Mouse (Mus musculus): ENCODE data around the gene Slc35e3.

Slc35e3 gene

GRCm38 (mm10) chr10:117746297-117746883, at the start of gene Slc35e3:
Gene Slc35e3 (minus strand): TSS chr10:117746365.
- DNase-seq (ENCODE audit: low read depth) = peak; percentile 77

- no peak for DNase-seq (ENCODE audit: low read depth)
These were observed 49.0 kb upstream of the Slc35e3 start for GRCm38 (mm10) chr10:117795206-117795605.

- DNase-seq (ENCODE audit: low read depth) = no peak
These were observed 47.4 kb upstream of the Slc35e3 start for GRCm38 (mm10) chr10:117793436-117794030.

- DNase-seq (ENCODE audit: low read depth) = peak; percentile 99
These were observed 46.3 kb upstream of the Slc35e3 start, which contains the start of gene Nup107 for GRCm38 (mm10) chr10:117792141-117793091. Gene Nup107 (minus strand): TSS chr10:117792705.

- DNase-seq (ENCODE audit: low read depth) = no peak
These were observed 45.0 kb upstream of the Slc35e3 start for GRCm38 (mm10) chr10:117791171-117791470.

- DNase-seq (ENCODE audit: low read depth) = no peak
These were observed 44.4 kb upstream of the Slc35e3 start for GRCm38 (mm10) chr10:117790421-117791170.

GRCm38 (mm10) chr10:117790011-117790410, 43.8 kb upstream of the Slc35e3 start:
- DNase-seq (ENCODE audit: low read depth) = no peak

GRCm38 (mm10) chr10:117784646-117785045, 38.5 kb upstream of the Slc35e3 start:
- no peak for DNase-seq (ENCODE audit: low read depth)

GRCm38 (mm10) chr10:117783786-117784420, 37.7 kb upstream of the Slc35e3 start:
- DNase-seq (ENCODE audit: low read depth) = no peak

- DNase-seq (ENCODE audit: low read depth) = no peak
These were observed 36.5 kb upstream of the Slc35e3 start for GRCm38 (mm10) chr10:117782491-117783260.

GRCm38 (mm10) chr10:117782056-117782455, 35.9 kb upstream of the Slc35e3 start:
- no peak for DNase-seq (ENCODE audit: low read depth)

- DNase-seq (ENCODE audit: low read depth) = no peak
These were observed 35.0 kb upstream of the Slc35e3 start for GRCm38 (mm10) chr10:117781021-117781725.

- no peak for DNase-seq (ENCODE audit: low read depth)
These were observed 34.2 kb upstream of the Slc35e3 start for GRCm38 (mm10) chr10:117780306-117780911.

- no peak for DNase-seq (ENCODE audit: low read depth)
These were observed 33.6 kb upstream of the Slc35e3 start for GRCm38 (mm10) chr10:117779581-117780305.

- DNase-seq (ENCODE audit: low read depth) = no peak
These were observed 32.8 kb upstream of the Slc35e3 start for GRCm38 (mm10) chr10:117778951-117779350.

- no peak for DNase-seq (ENCODE audit: low read depth)
These were observed 32.3 kb upstream of the Slc35e3 start for GRCm38 (mm10) chr10:117778328-117778910.

GRCm38 (mm10) chr10:117777501-117778327, 31.5 kb upstream of the Slc35e3 start:
- no peak for DNase-seq (ENCODE audit: low read depth)

- no peak for DNase-seq (ENCODE audit: low read depth)
These were observed 30.9 kb upstream of the Slc35e3 start for GRCm38 (mm10) chr10:117777103-117777470.

Measured in fibroblast of lung, adult 2 months (primary cell).